Mouse (Mus musculus) spleen, postnatal 4 days (tissue): ENCODE measurements around the gene Csrnp3.

Experiments used
- DNase-seq, 2 experiments: peaks; one replicate each; pipeline ENCODE4 v3.0.0; 2022; ENCODE audit warnings: low spot score in 2 of 2

Csrnp3 gene

GRCm38 (mm10) chr2:65948808-65949207 lies 103.2 kb downstream of the Csrnp3 start:
- DNase-seq: no peak

DNA sequence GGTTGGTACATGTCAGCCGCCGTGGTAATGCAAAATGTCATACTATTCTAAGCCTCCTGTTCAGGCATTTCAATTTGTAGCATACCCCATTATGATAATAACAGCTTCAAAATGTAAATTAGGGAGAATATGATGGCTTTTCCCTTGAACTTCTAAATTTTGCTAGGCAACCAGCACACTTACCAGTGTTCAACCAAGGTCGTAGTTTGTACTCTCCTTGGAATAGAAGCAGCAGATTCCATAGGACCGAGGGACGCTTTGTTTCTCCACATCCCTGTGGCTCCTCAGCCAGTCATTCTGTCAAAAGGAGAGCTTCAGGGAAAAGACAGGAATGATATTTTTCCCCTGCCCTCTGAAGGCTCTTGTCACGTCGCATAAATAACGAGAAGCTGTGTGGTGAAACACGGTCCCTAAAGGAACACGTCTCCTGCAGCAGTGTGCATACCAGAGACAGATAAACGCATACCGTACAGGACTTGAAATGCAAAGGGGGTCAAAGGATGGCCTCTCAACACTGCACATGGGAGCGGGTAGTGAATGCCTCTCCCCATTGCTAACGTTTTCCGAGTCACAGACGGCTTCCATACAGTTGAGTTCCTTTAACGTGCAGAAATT lies 108.3 kb downstream of the Csrnp3 start:
- no peak for DNase-seq

DNA sequence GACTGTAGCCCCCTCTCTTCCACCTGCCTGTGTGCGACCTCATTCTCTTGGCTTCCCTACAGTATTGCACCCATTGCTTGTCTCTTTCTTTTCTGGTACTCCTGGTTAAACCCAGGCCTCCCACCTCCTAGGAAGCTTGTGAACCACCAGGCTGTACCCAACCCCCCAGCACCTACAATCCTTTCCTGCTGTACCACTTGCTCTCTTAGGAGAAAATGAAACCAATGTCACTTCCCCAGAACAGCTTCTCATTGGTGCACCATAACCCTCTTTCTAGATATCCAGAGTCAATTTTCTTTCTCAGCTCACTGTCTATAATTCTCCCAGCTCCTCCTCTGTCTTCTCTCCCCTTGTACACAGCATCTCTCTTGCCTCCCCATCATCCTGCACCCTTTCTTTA lies 110.2 kb downstream of the Csrnp3 start:
- DNase-seq: no peak

GRCm38 (mm10) chr2:65956727-65957126 lies 111.2 kb downstream of the Csrnp3 start:
- DNase-seq: no peak

DNA sequence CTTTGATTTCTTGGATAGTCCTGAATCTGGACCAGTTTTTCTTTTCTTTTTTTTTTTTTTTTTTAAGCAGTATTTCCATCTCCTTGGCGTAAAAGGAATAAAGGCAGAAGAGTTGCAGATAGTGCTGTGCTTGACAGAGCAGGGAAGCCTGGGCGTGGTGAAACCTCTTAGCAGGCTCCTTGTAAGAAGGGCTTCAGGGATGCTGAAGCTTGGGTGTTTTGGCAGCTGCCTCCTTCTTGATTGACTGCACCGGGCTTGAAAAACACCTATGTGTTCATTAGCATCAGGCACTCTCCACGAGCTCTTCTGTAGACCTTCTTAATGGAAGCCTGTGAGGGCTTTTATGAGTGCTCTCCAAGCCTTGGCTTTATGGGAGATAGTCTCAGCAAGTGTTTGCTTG lies 117.9 kb downstream of the Csrnp3 start:
- DNase-seq: no peak

DNA sequence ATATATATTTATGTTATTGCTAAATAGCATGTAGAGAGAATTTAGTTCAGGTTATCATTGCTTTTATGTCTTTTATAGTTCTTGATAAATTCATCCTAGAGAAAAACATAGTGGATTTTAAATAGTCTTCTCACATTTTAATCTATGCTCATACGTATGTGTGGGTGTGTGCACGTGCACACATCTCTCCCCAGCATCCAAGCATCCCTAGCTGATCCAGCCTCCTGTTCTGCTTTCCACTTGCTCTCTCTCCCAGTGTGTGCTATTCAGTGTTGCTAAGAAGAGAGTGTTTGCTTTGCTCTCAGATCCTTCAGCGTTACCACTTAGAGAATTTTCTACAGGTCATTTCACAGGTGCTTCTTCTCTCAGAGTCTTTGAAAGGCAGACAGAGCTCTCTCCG lies 123.2 kb downstream of the Csrnp3 start:
- DNase-seq: no peak

GRCm38 (mm10) chr2:65973907-65974306 lies 128.3 kb downstream of the Csrnp3 start:
- DNase-seq: no peak

- no peak for DNase-seq
Measured at GRCm38 (mm10) chr2:65975383-65975782, 129.8 kb downstream of the Csrnp3 start.

DNA sequence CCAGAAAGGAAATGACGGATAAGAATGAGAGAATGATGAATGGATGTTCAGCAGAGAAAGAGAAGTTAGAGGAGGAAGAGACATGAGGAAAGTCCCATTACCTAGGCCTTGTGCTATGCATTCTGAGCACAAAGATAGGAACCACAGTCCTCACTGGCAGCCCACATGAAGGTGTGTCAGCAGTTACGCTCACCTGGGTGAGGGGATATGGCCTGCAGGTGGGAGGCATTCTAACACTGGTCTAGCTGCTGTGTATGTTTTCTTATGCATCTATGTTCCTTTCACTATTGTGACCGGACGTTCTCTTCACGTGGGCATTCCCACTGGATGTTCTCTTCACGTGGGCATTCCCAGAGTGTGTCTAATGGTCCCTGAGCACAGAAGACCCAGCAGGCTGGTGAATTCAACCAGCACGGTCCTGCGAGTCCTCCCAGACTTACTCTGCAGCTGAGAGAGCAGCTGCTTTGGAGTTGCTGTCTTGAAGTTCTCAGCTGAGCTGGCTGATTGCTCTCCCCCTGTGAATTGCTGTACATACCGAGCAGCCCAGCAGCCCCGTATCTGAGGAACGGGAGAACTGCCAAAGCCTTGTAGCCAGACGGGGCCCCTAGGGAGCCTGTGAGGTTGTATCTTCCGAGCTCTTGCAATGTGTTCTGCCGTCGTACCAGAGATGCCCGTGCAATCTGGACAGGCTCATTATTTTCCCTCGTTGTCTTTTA lies 133.9 kb downstream of the Csrnp3 start:
- no peak for DNase-seq

DNA sequence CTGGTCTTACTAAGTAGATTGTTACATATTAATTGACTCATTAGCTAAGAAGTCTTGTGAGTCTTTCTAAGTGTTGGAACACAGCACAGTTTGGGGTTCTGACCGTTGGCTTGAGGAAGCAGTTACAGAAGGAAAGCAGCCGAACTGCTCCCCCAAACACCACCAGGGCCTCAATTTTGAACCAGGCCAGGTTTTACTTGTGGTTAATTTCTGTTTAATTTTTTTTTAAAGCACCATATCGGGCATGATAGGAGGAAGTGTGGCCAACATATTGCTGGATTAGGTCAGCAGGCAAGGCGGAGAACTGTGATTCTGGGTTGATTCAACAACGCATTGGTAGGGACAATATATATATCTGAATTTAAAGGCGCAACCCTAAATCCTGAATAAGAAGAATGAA lies 135.9 kb downstream of the Csrnp3 start:
- DNase-seq: no peak

- DNase-seq: no peak
Measured at GRCm38 (mm10) chr2:65981965-65982364, 136.4 kb downstream of the Csrnp3 start.

- no peak for DNase-seq
Measured at GRCm38 (mm10) chr2:65985706-65986105, 140.1 kb downstream of the Csrnp3 start.

- DNase-seq: no peak
Measured at GRCm38 (mm10) chr2:65987069-65987468, 141.5 kb downstream of the Csrnp3 start.

- no peak for DNase-seq
Measured at GRCm38 (mm10) chr2:65987588-65987987, 142.0 kb downstream of the Csrnp3 start.

DNA sequence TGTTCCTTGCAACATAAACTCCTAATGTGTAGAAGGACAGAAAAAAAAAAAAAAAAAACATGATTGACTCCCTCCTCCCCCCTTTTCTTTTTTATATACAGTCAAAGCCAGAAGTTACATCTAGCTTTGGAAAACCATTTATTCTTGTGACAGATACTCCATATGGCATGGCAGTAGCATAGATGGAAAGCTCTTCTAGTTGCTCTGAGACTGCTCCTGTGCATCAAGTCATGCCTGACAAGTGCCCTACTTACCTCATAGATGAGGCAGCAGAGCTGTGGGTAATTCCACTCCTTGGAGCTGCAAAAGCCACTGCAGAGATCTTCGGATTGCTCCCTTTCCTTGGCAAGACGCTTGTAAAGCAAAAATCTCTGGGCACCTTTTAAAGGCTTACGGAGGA lies 143.2 kb downstream of the Csrnp3 start:
- no peak for DNase-seq

GRCm38 (mm10) chr2:65990108-65990507 lies 144.5 kb downstream of the Csrnp3 start:
- DNase-seq: no peak

DNA sequence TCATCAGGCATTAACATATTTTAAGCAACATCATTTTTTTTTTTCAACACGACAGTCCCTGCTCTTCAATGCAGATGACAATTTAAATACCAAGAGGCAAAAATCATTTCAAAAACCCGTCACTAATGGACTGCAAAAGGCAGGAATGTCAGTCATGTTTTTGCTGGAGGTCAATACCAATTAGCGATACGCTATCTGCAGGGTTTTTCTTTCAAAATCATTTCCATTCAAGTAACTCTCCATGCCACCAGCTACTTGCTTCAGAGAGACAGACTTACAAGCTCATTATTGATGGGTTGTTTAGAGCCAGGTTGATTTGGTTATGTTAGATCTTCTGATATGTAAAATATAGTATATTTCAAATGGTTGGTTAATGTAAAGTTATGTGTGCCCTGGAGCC lies 145.2 kb downstream of the Csrnp3 start:
- no peak for DNase-seq

- no peak for DNase-seq
Measured at GRCm38 (mm10) chr2:65993371-65993770, 147.8 kb downstream of the Csrnp3 start.

GRCm38 (mm10) chr2:65994886-65995468 lies 149.4 kb downstream of the Csrnp3 start:
- DNase-seq: no peak

DNA sequence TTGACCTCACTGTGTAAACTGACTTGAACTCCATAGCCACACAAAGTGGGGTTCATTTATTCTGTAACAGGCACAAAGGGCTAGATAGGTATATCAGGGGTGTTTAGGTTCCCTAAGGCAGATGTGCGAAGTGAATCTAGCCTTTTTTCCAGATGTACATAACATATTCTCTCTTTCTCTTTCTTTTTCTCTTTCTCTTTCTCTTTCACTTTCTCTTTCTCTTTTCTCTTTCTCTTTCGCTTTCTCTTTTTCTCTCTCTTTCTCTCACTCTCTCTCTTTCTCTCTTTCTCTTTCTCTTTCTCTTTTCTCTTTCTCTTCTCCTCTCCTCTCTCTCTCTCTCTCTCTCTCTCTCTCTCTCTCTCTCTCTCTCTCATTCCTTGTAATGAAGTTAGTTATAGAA lies 153.2 kb downstream of the Csrnp3 start:
- DNase-seq: no peak

- DNase-seq: no peak
Measured at GRCm38 (mm10) chr2:66008995-66009654, 163.6 kb downstream of the Csrnp3 start.

- DNase-seq: no peak
Measured at GRCm38 (mm10) chr2:66009677-66010076, 164.1 kb downstream of the Csrnp3 start.

GRCm38 (mm10) chr2:66018711-66019110 lies 173.1 kb downstream of the Csrnp3 start:
- DNase-seq: no peak
